Mouse (Mus musculus): Measurements from ENCODE around the gene Padi4.

- no peak for TF ChIP-seq CTCF (IDR thresholded peaks at IDR 0.05; ENCODE audit: control insufficient read depth, insufficient read depth, insufficient read length)
- TF ChIP-seq MYOD1 (IDR thresholded peaks at IDR 0.05; ENCODE audit: control insufficient read depth, insufficient read length, low read depth) = no peak
These were observed 3.6 kb downstream of the Padi4 start for GRCm38 (mm10) chr4:140770433-140770832.
